Mouse (Mus musculus): ENCODE measurements around the gene Rpap3. TPM values are rescaled to one million over a fixed set of nuclear protein-coding genes. Genes with fewer than 3 reads are reported as not detected.

Rpap3 gene
- polyA plus RNA-seq, 1 experiment: 41.7 TPM

DNA sequence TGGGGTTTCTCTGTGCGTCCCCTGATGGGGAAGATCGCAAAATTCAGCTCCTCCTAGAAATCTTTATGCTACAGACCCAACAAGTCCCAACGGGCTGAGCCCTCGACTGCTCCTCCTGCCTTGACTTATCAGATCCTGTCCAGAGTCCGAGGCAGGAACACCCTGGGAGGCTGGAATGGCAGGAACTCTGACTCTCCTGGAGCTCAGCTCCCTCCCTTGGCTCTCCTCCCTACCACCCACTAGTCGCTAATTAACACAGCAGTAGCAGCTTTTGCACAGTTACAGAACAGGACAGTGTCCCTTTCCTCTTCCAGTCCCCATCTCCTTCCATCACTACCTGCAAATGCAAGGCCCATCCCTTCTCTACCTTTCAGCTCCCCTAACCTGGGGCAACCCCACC, 24.7 kb upstream of the Rpap3 start:
- H3K27me3 ChIP-seq (ENCODE audit: control insufficient read depth, insufficient read depth, low read length, poor library complexity, severe bottlenecking): no peaks in the 10 kb centered on the region
- TF ChIP-seq POLR2A (IDR thresholded peaks at IDR 0.05; ENCODE audit: insufficient read depth, low read length): no peak
- no peak for TF ChIP-seq EP300 (IDR thresholded peaks at IDR 0.05; ENCODE audit: insufficient read depth, low read depth, low read length)
- TF ChIP-seq CTCF (IDR thresholded peaks at IDR 0.05; ENCODE audit: low read depth, low read length): no peak
- peaks cover 17% of the 10 kb centered on the region for H3K9me3 ChIP-seq (replicated peaks; ENCODE audit: control insufficient read depth, insufficient read depth, low read length, poor library complexity, severe bottlenecking)
- H3K27ac ChIP-seq (ENCODE audit: insufficient read depth, low read length): no peak overlapping the region
- H3K4me1 ChIP-seq (ENCODE audit: control insufficient read depth, insufficient read depth, low read length): no peaks in the 10 kb centered on the region
- H3K9ac ChIP-seq (ENCODE audit: low read depth, poor library complexity, severe bottlenecking): no peak overlapping the region
- H3K36me3 ChIP-seq (ENCODE audit: control insufficient read depth, insufficient read depth, low read length, poor library complexity, severe bottlenecking): no peaks in the 10 kb centered on the region
- no peak overlapping the region for H3K4me3 ChIP-seq (ENCODE audit: low read depth, low read length)

DNA sequence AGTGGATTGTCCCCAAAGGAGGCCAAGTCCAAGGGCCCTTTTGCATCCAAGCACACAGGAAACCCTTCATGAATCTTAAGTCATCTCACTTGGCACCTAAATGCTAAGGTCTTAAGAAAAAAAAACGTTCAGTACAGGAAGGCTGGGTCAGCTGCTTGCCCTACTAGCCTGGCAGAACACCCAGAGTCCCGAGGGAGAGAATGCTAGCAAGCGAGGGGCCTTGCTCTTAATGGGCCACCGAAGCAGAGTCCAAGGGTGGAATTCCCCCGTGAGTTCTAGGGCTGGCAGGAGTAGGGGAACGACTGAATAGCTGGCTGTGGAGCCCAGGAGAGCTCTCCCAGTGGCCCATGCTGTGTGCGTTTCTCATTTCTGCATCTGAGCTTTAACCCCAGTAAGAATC, 23.2 kb upstream of the Rpap3 start:
- H3K4me1 ChIP-seq (ENCODE audit: control insufficient read depth, insufficient read depth, low read length): no peaks in the 10 kb centered on the region
- TF ChIP-seq CTCF (IDR thresholded peaks at IDR 0.05; ENCODE audit: low read depth, low read length) (no peak), EP300 (IDR thresholded peaks at IDR 0.05; ENCODE audit: insufficient read depth, low read depth, low read length) (no peak), POLR2A (IDR thresholded peaks at IDR 0.05; ENCODE audit: insufficient read depth, low read length) (no peak)
- H3K9ac ChIP-seq (ENCODE audit: low read depth, poor library complexity, severe bottlenecking): no peak overlapping the region
- no peaks in the 10 kb centered on the region for H3K36me3 ChIP-seq (ENCODE audit: control insufficient read depth, insufficient read depth, low read length, poor library complexity, severe bottlenecking)
- H3K9me3 ChIP-seq (replicated peaks; ENCODE audit: control insufficient read depth, insufficient read depth, low read length, poor library complexity, severe bottlenecking): peaks cover 16% of the 10 kb centered on the region
- H3K4me3 ChIP-seq (ENCODE audit: low read depth, low read length): no peak overlapping the region
- H3K27ac ChIP-seq (ENCODE audit: insufficient read depth, low read length): no peak overlapping the region
- no peaks in the 10 kb centered on the region for H3K27me3 ChIP-seq (ENCODE audit: control insufficient read depth, insufficient read depth, low read length, poor library complexity, severe bottlenecking)

- Histone ChIP-seq H3K36me3 (ENCODE audit: control insufficient read depth, insufficient read depth, low read length, poor library complexity, severe bottlenecking) (no peaks in the 10 kb centered on the region), H3K9me3 (replicated peaks; ENCODE audit: control insufficient read depth, insufficient read depth, low read length, poor library complexity, severe bottlenecking) (peaks cover 13% of the 10 kb centered on the region), H3K4me3 (ENCODE audit: low read depth, low read length) (no peak overlapping the region), H3K27ac (ENCODE audit: insufficient read depth, low read length) (no peak overlapping the region), H3K27me3 (ENCODE audit: control insufficient read depth, insufficient read depth, low read length, poor library complexity, severe bottlenecking) (no peaks in the 10 kb centered on the region), H3K9ac (ENCODE audit: low read depth, poor library complexity, severe bottlenecking) (no peak overlapping the region), H3K4me1 (ENCODE audit: control insufficient read depth, insufficient read depth, low read length) (no peaks in the 10 kb centered on the region)
- TF ChIP-seq EP300 (IDR thresholded peaks at IDR 0.05; ENCODE audit: insufficient read depth, low read depth, low read length) (no peak), POLR2A (IDR thresholded peaks at IDR 0.05; ENCODE audit: insufficient read depth, low read length) (no peak), CTCF (IDR thresholded peaks at IDR 0.05; ENCODE audit: low read depth, low read length) (no peak)
Measured at GRCm38 (mm10) chr15:97728394-97728793, 22.8 kb upstream of the Rpap3 start.

DNA sequence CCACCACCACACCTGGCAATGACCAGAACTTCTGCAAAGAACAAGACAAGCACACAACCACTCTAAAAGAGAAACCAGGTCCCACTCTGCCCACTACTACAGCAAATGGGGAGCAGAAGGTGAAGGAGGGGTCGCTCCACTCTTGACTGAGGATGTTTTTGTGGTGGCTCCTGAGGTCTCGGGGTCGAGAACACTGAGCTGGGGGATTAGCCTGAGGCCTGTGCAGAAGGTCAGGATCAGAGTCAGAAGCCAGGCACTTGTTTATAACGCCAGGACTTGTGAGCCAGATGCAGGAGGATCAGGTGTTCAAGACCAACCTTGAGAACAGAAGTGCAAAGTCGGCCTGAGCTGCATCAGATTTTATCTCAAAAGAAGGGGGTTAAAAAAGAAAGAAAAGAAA, 21.9 kb upstream of the Rpap3 start:
- Histone ChIP-seq H3K27me3 (ENCODE audit: control insufficient read depth, insufficient read depth, low read length, poor library complexity, severe bottlenecking) (no peaks in the 10 kb centered on the region), H3K4me3 (ENCODE audit: low read depth, low read length) (no peak overlapping the region), H3K27ac (ENCODE audit: insufficient read depth, low read length) (no peak overlapping the region)

DNA sequence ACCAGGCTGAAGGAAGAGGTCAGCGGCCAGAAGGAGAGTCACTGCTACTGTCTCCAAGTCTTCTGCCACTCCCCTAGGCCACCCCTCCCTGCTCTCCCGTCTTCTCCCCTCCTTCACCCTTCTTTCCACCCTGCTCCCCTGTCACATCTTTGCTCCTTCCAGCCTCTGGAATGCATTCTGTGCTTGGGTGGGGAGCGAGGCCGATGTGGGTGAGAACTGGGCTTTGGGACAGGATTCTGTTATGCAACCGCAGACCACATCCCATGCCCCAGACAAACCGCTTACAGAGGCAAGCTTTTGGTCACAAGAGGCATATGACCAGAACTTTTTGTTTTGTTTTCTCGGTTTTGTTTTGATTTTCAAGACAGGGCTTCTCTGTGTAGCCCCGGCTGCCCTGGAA, 21.4 kb upstream of the Rpap3 start:
- no peak overlapping the region for H3K27ac ChIP-seq (ENCODE audit: insufficient read depth, low read length)
- no peak overlapping the region for H3K4me3 ChIP-seq (ENCODE audit: low read depth, low read length)
- no peaks in the 10 kb centered on the region for H3K36me3 ChIP-seq (ENCODE audit: control insufficient read depth, insufficient read depth, low read length, poor library complexity, severe bottlenecking)
- no peaks in the 10 kb centered on the region for H3K27me3 ChIP-seq (ENCODE audit: control insufficient read depth, insufficient read depth, low read length, poor library complexity, severe bottlenecking)
- H3K4me1 ChIP-seq (ENCODE audit: control insufficient read depth, insufficient read depth, low read length): no peaks in the 10 kb centered on the region
- H3K9ac ChIP-seq (ENCODE audit: low read depth, poor library complexity, severe bottlenecking): no peak overlapping the region
- TF ChIP-seq POLR2A (IDR thresholded peaks at IDR 0.05; ENCODE audit: insufficient read depth, low read length) (no peak), EP300 (IDR thresholded peaks at IDR 0.05; ENCODE audit: insufficient read depth, low read depth, low read length) (no peak), CTCF (IDR thresholded peaks at IDR 0.05; ENCODE audit: low read depth, low read length) (no peak)
- H3K9me3 ChIP-seq (replicated peaks; ENCODE audit: control insufficient read depth, insufficient read depth, low read length, poor library complexity, severe bottlenecking): 0 out of 2 replicates have a peak, but pooled peaks cover 3% of the 10 kb centered on the region

More for the DNA sequence above, 21.9 kb upstream of the Rpap3 start:
- Histone ChIP-seq H3K36me3 (ENCODE audit: control insufficient read depth, insufficient read depth, low read length, poor library complexity, severe bottlenecking) (no peaks in the 10 kb centered on the region), H3K4me1 (ENCODE audit: control insufficient read depth, insufficient read depth, low read length) (no peaks in the 10 kb centered on the region), H3K9ac (ENCODE audit: low read depth, poor library complexity, severe bottlenecking) (no peak overlapping the region), H3K9me3 (replicated peaks; ENCODE audit: control insufficient read depth, insufficient read depth, low read length, poor library complexity, severe bottlenecking) (peaks cover 5% of the 10 kb centered on the region; the same call in 1 of the 2 replicates)
- no peak for TF ChIP-seq EP300 (IDR thresholded peaks at IDR 0.05; ENCODE audit: insufficient read depth, low read depth, low read length)
- TF ChIP-seq CTCF (IDR thresholded peaks at IDR 0.05; ENCODE audit: low read depth, low read length): no peak
- TF ChIP-seq POLR2A (IDR thresholded peaks at IDR 0.05; ENCODE audit: insufficient read depth, low read length): no peak

- H3K4me3 ChIP-seq (ENCODE audit: low read depth, low read length): no peak overlapping the region
- H3K27ac ChIP-seq (ENCODE audit: insufficient read depth, low read length): no peak overlapping the region
- H3K36me3 ChIP-seq (ENCODE audit: control insufficient read depth, insufficient read depth, low read length, poor library complexity, severe bottlenecking): no peaks in the 10 kb centered on the region
Measured at GRCm38 (mm10) chr15:97726310-97726709, 20.7 kb upstream of the Rpap3 start.

More at GRCm38 (mm10) chr15:97726310-97726709, 20.7 kb upstream of the Rpap3 start:
- Histone ChIP-seq H3K9ac (ENCODE audit: low read depth, poor library complexity, severe bottlenecking) (no peak overlapping the region), H3K4me1 (ENCODE audit: control insufficient read depth, insufficient read depth, low read length) (no peaks in the 10 kb centered on the region), H3K27me3 (ENCODE audit: control insufficient read depth, insufficient read depth, low read length, poor library complexity, severe bottlenecking) (no peaks in the 10 kb centered on the region), H3K9me3 (replicated peaks; ENCODE audit: control insufficient read depth, insufficient read depth, low read length, poor library complexity, severe bottlenecking) (no peaks in the 10 kb centered on the region)
- TF ChIP-seq CTCF (IDR thresholded peaks at IDR 0.05; ENCODE audit: low read depth, low read length) (no peak), POLR2A (IDR thresholded peaks at IDR 0.05; ENCODE audit: insufficient read depth, low read length) (no peak), EP300 (IDR thresholded peaks at IDR 0.05; ENCODE audit: insufficient read depth, low read depth, low read length) (no peak)

Data from ES-Bruce4 (cell line).